17 mouse cellular contexts compared by ENCODE assay signal in the genomic region with DNA sequence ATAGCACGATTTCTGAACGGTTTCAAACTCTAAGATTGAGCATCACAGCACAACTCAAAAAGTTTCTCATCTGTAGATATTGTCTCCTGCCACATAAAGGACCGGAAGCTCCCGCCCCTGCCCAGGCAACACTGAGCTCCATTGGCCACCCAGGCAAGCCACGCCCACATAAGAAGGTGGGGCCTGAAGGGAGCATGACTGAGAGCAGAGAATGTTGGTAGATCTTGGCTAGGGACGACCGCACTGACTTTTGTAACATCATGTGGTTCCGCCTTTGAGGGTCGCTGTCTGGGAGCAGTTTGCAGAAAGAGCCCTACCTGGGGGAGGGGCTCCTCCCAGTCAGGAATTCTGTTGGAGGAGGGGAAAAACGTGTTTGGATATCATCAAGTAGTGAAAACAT.
DNase-seq lines count a peak whose midpoint lies in the region.
"Had no signal": no experiment of that assay in that cellular context is flagged by ENCODE, and none has a peak within 500 bp of the region (broad histone marks: within the 10 kb centered on the region; RNA-seq: fewer than 3 reads in every experiment).

No protein-coding gene starts in this region.

- intact Hi-C loops in left cerebral cortex, postnatal 36 days (cut with DNase I) = no loop called here

- DNase-seq in embryo, embryonic 9.5 days (ENCODE audit: extremely low spot score) = peak; percentile 31
- no peak for DNase-seq in embryo, embryonic 10.5 days (ENCODE audit: low spot score)
- DNase-seq in thymus, postnatal 14 days = peak; percentile 6
- DNase-seq in thymus, postnatal 10 days (ENCODE audit: low spot score in 2 of 2) = no peak
- peak; percentile 95 for DNase-seq in ZHBTc4 (ENCODE audit: low read depth, low spot score)
- no peak for DNase-seq in layer of hippocampus, adult 9-11 months
- DNase-seq in left cerebral cortex, postnatal 36 days (ENCODE audit: low spot score in 2 of 2) = no peak
- DNase-seq: adrenal gland, postnatal 25 days; cerebellum, adult 11 months; cerebellum, postnatal 14 days; gastrocnemius, postnatal 25 days; heart, adult 2 months; kidney, adult 18-20 months; kidney, postnatal 10 days; lung, adult 18-20 months; lung, postnatal 36 days; retina, postnatal 1 day had no signal

Comparison
In these comparisons a context has a peak if more than half of its experiments do, and no peak if none do; other contexts are left out.
1. DNase-seq: peak in embryo, embryonic 9.5 days (single experiment), thymus, postnatal 14 days (single experiment) and ZHBTc4 (single experiment); none in embryo, embryonic 10.5 days (single experiment), thymus, postnatal 10 days (0 of 2), layer of hippocampus, adult 9-11 months (single experiment) and left cerebral cortex, postnatal 36 days (0 of 2).